Mouse (Mus musculus) lung, adult 2 months (tissue): ENCODE results near the gene Angptl8.

Source experiments
- CTCF ChIP-seq: fragments of 200-500 bp; IDR thresholded peaks from 2 replicates; pipeline ENCODE4 v1.5.1; 2011; ENCODE audit warnings: mild to moderate bottlenecking, low read length, control low read depth; ENCODE audit not compliant: insufficient read depth
- POLR2A ChIP-seq: fragments of 200-500 bp; IDR thresholded peaks from 2 replicates; pipeline ENCODE4 v1.6.1; 2011; ENCODE audit warnings: low read depth, mild to moderate bottlenecking, control low read depth, low read length, borderline replicate concordance; ENCODE audit errors: extremely low read depth

- TF ChIP-seq POLR2A (no peak), CTCF (no peak)
These were observed 4.4 kb upstream of the Angptl8 start for GRCm38 (mm10) chr9:21830936-21831335.
